Mouse (Mus musculus) testis, adult 2 months (tissue): Measurements from ENCODE around the gene Creb5. TPM values are rescaled to one million over a fixed set of nuclear protein-coding genes. Genes with fewer than 3 reads are reported as not detected.

Experiments used
- H3K27ac ChIP-seq: fragments of 200-500 bp; 2 replicates; pipeline ENCODE4 v1.5.1; 2012; ENCODE audit warnings: low read depth, low read length; ENCODE audit not compliant: control insufficient read depth, insufficient read depth
- H3K27me3 ChIP-seq: fragments of 200-500 bp; 2 replicates; pipeline ENCODE4 v1.6.1; 2012; ENCODE audit warnings: mild to moderate bottlenecking, low read length, moderate library complexity; ENCODE audit not compliant: control insufficient read depth, insufficient read depth
- H3K36me3 ChIP-seq: fragments of 200-500 bp; 2 replicates; pipeline ENCODE4 v1.6.1; 2012; ENCODE audit warnings: mild to moderate bottlenecking, low read length; ENCODE audit not compliant: control insufficient read depth, insufficient read depth
- H3K4me1 ChIP-seq: fragments of 200-500 bp; 2 replicates; pipeline ENCODE4 v1.6.1; 2012; ENCODE audit warnings: low read length; ENCODE audit not compliant: control insufficient read depth, insufficient read depth
- H3K4me3 ChIP-seq: fragments of 200-500 bp; 2 replicates; pipeline ENCODE4 v1.5.1; 2012; ENCODE audit warnings: low read depth, mild to moderate bottlenecking, low read length, moderate library complexity, mixed read lengths; ENCODE audit not compliant: control insufficient read depth
- CTCF ChIP-seq: fragments of 200-500 bp; IDR thresholded peaks from 2 replicates; pipeline ENCODE4 v1.5.1; 2012; ENCODE audit warnings: low read depth, mild to moderate bottlenecking, inconsistent platforms, low read length, moderate library complexity; ENCODE audit not compliant: control insufficient read depth, insufficient read depth, insufficient replicate concordance
- POLR2A ChIP-seq: fragments of 200-500 bp; IDR thresholded peaks from 2 replicates; pipeline ENCODE4 v1.6.1; 2012; ENCODE audit warnings: low read depth, mild to moderate bottlenecking, inconsistent platforms, low read length, moderate library complexity; ENCODE audit not compliant: control insufficient read depth
- polyA plus RNA-seq: library from polyadenylated mRNA; depleted of rRNA; stranded (reverse); fragments of >200 nt; gene quantifications from 2 replicates; pipeline ENCODE4 v1.2.3, GENCODE M21; 2012

Gene Creb5
- polyA plus RNA-seq, 1 experiment: 0.26 TPM

- no peaks in the 10 kb centered on the region for H3K36me3 ChIP-seq
- TF ChIP-seq CTCF (no peak), POLR2A (no peak)
- H3K4me1 ChIP-seq: no peaks in the 10 kb centered on the region
- no peaks in the 10 kb centered on the region for H3K27me3 ChIP-seq
- H3K4me3 ChIP-seq: no peak overlapping the region
- no peak overlapping the region for H3K27ac ChIP-seq
Observed at GRCm38 (mm10) chr6:53589746-53590145, 302.7 kb downstream of the Creb5 start.

DNA sequence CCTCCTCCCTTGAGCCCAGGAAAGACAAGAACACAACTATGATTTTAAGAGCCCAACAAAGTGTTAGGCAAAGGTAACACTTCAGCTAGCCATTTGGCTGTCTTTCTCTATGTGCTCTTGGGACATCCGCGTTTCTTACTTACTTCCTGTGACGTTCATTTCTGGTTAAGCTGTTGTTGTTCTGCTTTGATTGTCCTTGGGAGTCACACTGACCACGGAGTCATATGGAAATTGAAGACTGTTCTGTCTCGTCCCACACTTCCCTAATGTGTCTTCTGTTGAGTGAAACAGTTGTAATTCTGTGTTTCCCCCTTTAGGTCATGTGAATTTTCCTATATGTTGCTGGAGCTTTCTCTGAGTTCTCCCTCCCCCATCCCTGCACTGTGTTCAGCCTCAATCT lies 305.2 kb downstream of the Creb5 start:
- H3K27ac ChIP-seq: no peak overlapping the region
- TF ChIP-seq CTCF (no peak), POLR2A (no peak)
- no peaks in the 10 kb centered on the region for H3K36me3 ChIP-seq
- no peaks in the 10 kb centered on the region for H3K4me1 ChIP-seq
- peak overlapping the region; percentile 45 for H3K4me3 ChIP-seq
- no peaks in the 10 kb centered on the region for H3K27me3 ChIP-seq

DNA sequence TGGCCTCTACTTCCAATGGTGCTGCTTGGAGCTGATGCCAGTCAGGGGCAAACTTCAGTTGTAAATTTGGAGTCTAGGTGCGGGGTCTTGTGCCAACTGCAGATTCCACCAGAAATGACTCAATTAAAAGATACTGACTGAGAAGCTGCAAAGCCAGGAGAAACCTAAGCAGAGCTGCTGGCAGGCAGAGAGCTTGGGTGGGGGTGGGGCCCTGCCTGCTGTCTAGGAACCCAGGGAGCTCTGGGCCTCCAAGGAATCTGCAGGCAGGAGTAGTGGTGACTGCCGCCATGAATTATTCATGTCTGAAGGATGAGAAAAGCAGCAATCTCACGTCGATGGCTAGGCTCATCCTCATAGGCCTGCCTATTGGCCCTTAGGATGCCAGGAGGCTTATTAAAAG lies 306.5 kb downstream of the Creb5 start:
- TF ChIP-seq CTCF: no peak
- TF ChIP-seq POLR2A: no peak
- no peaks in the 10 kb centered on the region for H3K36me3 ChIP-seq
- no peak overlapping the region for H3K27ac ChIP-seq
- no peaks in the 10 kb centered on the region for H3K27me3 ChIP-seq
- no peak overlapping the region for H3K4me3 ChIP-seq
- no peaks in the 10 kb centered on the region for H3K4me1 ChIP-seq

- TF ChIP-seq CTCF (no peak), POLR2A (no peak)
- no peaks in the 10 kb centered on the region for H3K4me1 ChIP-seq
- no peak overlapping the region for H3K4me3 ChIP-seq
- no peaks in the 10 kb centered on the region for H3K36me3 ChIP-seq
- no peak overlapping the region for H3K27ac ChIP-seq
- no peaks in the 10 kb centered on the region for H3K27me3 ChIP-seq
Observed at GRCm38 (mm10) chr6:53594316-53594715, 307.2 kb downstream of the Creb5 start.

GRCm38 (mm10) chr6:53596402-53596801 lies 309.3 kb downstream of the Creb5 start:
- no peak for TF ChIP-seq CTCF
- no peak for TF ChIP-seq POLR2A
- no peaks in the 10 kb centered on the region for H3K4me1 ChIP-seq
- H3K36me3 ChIP-seq: no peaks in the 10 kb centered on the region
- no peak overlapping the region for H3K27ac ChIP-seq
- no peaks in the 10 kb centered on the region for H3K27me3 ChIP-seq
- H3K4me3 ChIP-seq: no peak overlapping the region

GRCm38 (mm10) chr6:53603041-53603440 lies 316.0 kb downstream of the Creb5 start:
- no peaks in the 10 kb centered on the region for H3K4me1 ChIP-seq
- H3K4me3 ChIP-seq: no peak overlapping the region
- H3K36me3 ChIP-seq: no peaks in the 10 kb centered on the region
- no peak overlapping the region for H3K27ac ChIP-seq
- no peak for TF ChIP-seq CTCF
- TF ChIP-seq POLR2A: no peak
- no peaks in the 10 kb centered on the region for H3K27me3 ChIP-seq

DNA sequence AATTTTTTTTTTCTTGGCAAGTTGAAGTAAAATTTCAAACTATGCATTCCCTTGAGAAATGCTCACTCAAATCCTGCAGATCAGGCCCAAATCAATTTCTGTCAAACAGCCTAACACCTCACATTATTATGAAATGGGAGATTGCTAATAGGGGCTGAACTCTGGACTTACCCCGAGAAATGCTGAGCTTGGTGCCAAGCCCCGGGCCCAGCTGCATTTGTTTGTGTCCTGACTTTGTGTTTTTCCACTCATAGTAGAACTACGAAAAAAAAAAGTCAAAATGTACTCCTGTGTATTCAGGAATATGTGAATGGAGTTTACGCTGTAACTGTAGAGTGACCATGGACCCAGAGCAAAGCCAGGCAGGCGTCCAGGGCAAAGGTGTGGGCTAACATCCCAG lies 316.6 kb downstream of the Creb5 start:
- no peaks in the 10 kb centered on the region for H3K27me3 ChIP-seq
- H3K27ac ChIP-seq: no peak overlapping the region
- no peaks in the 10 kb centered on the region for H3K4me1 ChIP-seq
- no peak overlapping the region for H3K4me3 ChIP-seq
- TF ChIP-seq POLR2A: no peak
- TF ChIP-seq CTCF: no peak
- H3K36me3 ChIP-seq: no peaks in the 10 kb centered on the region

DNA sequence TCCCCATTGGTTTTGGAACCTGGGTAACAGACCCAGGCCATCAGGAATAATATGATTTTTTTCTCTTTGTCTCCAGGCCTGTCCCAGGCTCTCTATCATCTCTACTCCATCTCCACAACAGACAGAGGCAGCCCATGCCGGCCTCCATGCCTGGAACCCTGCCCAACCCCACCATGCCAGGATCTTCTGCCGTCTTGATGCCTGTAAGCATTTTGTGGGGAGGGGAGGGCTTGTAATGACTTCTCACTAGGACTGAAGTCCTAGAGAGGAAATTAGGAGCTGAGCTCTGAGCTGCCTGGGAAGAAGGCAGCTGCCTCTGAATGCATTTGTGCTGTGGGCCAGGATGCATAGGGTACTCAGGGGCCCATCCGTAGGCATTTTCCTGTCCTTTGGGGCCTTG lies 317.3 kb downstream of the Creb5 start:
- H3K36me3 ChIP-seq: no peaks in the 10 kb centered on the region
- no peak for TF ChIP-seq CTCF
- TF ChIP-seq POLR2A: no peak
- no peaks in the 10 kb centered on the region for H3K4me1 ChIP-seq
- H3K27me3 ChIP-seq: no peaks in the 10 kb centered on the region
- H3K27ac ChIP-seq: no peak overlapping the region
- H3K4me3 ChIP-seq: no peak overlapping the region
